Mouse (Mus musculus): Measurements from ENCODE around the gene Sept9. TPM values are rescaled to one million over a fixed set of nuclear protein-coding genes. Genes with fewer than 3 reads are reported as not detected.

Gene Sept9
- polyA plus RNA-seq, 1 experiment = 38.4 TPM

DNA sequence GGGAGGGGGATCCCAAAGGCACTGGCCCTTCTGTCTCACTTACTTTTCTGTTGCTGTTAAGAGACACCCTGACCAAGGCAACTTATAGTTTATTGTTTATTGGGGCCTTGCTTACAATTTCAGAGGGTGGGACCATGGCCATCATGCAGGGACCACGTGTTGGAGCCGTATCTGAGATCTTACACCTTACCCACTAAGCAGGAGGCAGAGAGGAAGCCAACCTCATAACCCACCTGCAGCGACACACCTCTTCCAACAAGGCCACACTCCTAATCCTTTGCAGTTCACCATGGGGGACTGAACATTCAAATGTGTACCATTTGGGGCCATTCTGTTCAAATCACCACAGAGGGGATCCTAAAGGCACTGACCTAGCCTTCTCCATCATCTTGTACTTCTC lies 46.4 kb downstream of the Sept9 start:
- no peak for DNase-seq (ENCODE audit: low spot score)

DNA sequence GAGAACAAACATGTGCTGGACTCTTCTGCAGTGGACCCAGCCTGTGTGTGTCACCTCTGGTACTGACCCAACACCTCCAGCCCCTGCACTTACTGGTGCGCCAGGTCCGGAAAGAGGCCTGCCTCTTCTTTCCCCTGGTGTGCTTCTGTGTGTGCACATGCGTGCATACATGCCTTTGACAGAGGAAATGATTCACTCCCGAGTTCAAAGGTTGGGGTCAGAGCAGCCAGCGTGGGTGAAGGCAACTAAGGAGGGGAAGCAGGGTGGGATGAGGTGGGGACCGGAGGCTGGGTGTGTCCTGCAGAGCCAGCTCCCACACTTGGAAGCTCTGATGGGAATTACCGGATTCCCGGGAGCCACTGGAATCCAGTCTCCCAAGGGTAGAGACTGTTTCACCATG lies 46.8 kb downstream of the Sept9 start:
- no peak for DNase-seq (ENCODE audit: low spot score)

DNA sequence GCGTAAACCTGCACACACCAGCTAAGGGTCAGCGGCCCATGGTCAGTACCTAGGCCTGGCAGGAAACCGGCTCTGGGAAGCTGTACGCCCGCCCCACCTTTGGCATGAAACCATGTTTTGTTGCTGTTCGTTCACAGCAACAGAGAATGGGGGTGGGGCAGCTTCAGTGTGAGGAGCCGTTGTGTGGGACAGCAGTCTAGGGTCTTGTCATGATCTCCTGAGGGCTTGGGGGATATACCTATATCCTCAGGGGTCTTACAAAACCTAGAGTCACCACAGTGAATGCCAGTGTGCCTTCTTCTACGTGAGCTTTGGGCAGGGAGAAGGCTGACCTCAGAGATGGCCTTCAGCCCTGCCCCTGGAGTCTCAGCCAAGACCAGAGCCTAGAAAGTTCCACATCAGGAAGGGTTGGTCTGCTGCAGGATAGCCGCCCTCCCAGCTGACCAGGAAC lies 47.5 kb downstream of the Sept9 start:
- no peak for DNase-seq (ENCODE audit: low spot score)

DNA sequence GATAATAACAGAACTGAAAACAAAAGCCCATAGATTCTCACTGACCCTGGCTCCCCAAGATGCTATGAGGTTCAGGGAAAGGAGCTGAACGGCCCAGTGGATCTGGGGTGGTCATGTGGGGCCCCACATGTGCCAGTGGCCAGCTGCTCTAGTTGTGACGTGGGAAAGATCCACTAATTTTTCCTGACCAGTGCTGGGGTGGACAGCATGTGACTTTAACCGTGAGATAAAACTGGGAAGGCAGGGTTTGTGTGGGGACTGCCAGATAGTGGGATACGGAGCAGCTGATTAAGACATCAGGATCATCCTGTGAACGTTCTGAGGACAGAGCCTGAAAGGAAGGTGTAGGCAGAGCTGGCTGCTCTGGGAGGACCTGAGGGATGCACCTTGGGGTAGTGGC lies 48.1 kb downstream of the Sept9 start:
- no peak for DNase-seq (ENCODE audit: low spot score)

DNA sequence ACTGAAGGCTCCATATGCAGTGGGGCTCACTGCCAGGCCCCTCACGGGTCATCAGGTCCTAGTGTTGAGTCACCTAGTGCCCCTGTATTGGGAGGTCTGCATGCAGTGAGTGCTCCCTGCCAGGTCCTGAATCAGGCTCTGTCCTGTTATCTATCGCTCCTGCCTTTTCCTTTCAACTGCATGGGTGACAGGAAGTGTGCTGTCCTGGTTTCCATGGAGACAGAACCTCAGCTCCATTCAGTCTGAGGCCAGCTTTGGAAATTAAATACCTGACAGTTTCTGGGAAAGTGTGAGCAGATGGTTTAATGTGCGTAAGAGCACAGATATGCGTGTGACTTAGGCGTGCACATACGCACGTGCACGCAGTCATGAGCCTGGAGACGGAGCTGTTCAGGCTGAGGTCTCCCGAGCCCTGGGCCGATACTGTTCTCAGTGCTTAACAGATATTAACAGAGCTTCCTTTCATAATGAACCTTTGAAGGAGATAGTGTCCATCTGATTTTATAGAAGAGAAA lies 49.3 kb downstream of the Sept9 start:
- DNase-seq (ENCODE audit: low spot score) = no peak

DNA sequence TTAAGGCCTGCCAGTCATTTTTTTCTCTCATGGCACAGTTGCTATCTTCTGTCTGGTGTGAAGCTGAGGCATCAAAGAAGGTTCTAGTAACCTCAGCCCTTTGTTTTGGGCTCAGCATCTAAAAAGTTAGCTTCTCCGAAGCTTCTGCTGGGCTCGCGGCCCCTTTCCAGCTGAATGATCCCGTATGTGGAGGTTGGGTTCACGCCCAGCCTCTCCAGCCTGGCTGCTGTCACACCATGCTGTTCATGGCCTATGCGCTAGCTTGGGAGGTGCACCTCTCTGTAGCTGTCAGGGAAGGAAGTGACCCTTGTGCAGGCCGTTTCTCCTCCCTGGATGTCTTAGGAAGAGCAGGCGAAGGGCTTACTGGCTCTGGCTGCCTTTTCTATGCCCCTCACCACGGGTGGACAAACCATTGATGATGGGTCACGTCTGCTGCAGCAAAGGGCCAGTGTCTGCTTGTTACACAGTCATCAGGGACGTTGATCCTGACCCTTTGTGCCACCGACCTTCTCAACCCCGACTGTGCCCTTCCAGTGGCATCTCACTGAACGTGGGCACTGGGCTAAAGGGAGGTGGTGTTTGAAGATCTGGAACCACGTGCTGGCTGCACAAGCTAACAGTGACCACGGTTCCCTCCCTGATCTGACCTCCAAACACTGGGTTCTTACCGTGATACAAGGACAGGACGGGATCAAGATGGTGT lies 50.0 kb downstream of the Sept9 start:
- DNase-seq (ENCODE audit: low spot score) = no peak

DNA sequence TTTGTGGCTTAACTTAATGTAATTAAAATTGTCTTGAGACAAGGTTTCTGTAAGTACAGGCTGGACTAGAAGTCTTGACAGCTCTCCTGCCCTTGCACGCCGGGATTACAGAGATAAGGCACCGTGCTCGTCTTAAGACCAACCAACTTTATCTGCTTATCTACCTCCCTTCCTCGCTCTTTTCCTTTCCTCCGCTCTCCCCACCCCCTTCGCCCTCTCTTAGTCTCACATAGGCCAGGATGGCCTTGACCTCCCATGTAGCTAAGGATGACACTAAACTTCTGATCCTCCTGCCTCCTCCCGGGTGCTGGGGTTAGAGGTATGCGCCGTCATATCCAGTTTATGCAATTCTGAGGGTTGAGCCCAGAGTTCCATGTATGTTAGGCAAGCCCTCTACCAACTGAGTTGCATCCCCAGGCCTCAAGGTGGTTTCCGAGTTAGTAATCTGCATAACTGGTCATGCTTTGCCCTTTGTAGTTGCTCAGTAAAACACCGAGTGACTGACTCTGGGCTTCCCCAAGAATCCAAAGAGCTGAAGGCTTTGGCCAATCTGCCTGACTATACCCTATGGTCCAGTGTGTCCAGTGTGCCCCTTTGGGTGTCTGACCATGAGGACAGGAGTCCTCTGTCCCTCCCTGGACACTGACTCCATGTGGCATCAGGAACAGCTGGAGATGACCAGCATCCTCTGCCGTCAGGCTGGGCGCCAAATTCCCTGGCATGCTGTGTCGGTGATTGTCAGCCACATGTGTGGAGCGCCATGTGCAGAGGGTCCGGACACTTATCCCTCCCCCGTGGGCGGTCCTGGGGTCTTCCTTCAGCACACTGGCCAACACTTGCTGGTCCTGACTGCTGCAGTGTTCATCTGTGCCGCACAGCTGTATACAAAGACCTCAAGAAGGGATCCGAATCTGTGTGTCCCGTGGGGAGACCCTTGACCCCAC lies 50.8 kb downstream of the Sept9 start:
- no peak for DNase-seq (ENCODE audit: low spot score)

DNA sequence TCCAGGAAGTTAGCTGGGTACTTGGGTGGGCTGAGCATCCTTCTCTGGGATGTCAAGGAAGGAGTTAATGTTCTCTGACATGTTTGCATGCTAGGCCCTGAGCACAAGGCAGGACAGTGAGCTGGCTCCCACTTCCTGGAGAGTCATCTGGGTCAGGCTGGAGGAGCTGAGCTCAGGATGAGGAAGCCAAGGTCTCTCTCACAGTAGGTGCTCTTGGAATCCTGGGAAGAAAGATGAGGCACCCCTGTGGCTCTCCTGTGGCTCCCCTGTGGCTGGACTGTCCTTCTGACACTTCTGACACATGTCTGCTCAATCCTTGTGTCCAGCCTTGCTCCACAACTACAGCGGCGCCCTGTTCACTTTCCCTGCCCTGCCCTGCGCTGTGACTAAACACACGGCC lies 52.3 kb downstream of the Sept9 start:
- DNase-seq (ENCODE audit: low spot score) = no peak

DNA sequence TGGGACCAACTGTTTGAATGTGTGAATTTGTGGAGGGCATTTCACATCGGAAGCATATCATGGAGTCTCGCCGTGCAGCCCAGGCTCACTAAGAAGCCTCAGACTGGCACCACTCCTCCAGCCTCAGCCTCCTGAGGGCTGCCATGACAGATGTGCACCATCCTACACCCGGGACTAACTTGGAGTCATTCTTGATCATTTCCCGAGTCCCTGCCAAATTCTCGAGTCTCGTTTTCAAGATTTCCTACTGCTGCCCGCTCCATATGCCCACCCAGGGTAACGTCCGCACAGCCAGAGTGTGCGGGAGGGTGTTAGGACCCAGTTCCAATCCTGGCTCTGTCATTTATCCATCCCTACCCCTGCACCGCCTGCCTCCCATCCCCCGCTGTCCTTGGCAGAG lies 53.4 kb downstream of the Sept9 start:
- no peak for DNase-seq (ENCODE audit: low spot score)

DNA sequence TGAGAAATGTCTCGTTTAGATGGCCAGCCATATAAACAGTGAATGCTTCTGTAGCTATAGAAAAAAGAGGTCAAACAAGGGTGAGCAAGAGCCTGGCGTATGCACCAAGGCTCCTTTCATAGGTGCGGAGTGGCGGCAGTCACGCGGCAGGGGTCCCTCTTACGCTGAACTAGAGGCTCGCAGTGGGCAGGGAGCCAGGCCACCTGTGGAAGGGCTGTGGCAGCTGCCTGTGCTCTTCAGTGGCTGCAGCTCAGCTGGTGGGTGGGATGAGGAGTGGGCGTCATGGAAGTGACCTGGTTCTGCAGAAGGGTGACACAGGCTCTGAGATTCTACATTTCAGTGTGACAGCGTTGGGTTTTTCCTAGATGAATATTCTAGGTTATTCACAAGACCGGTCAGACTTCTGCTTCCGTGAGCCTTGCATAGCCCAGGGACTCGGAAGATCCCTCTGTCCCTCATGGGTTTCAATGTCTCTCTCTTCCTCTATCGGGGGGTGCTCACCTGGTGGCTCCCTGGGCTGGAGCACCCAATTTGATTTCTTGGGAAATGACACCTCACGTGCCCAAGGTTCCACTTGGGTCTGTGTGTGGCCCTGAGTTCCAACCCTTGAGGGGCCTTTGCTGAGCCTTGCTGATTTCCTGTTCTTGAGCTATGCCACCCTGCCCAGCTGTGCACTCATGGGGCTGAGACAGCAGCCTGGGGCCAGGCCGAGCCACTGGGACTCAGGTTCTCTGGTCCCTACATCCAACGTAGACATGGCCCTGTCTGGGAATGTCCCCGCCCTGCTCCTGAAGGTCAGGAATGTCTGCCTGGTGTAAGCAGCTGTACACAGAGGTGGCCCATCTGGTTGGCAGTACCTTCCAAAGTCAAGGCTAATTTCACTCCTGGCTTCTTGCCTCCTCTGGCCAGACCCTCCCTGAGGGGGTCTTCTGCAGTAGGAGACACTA lies 55.0 kb downstream of the Sept9 start:
- DNase-seq (ENCODE audit: low spot score) = no peak

DNA sequence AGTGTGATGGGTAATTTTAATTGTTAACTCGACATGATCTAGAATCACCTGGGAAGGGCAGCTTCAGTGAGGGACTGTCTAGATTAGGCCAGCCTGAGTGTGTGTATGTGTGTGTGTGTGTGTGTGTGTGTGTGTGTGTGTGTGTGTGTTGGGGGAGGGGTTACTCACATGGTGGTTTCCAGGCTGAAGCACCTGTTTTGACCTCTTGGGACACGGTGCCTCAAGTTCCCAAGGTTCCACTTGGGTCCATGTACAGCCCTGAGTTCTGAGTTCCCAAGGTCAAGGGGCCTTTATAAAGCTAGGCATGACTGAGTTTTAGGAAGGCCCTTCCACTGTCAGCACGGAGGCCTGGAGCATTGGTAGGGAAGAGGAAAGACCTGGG lies 55.6 kb downstream of the Sept9 start:
- no peak for DNase-seq (ENCODE audit: low spot score)

DNA sequence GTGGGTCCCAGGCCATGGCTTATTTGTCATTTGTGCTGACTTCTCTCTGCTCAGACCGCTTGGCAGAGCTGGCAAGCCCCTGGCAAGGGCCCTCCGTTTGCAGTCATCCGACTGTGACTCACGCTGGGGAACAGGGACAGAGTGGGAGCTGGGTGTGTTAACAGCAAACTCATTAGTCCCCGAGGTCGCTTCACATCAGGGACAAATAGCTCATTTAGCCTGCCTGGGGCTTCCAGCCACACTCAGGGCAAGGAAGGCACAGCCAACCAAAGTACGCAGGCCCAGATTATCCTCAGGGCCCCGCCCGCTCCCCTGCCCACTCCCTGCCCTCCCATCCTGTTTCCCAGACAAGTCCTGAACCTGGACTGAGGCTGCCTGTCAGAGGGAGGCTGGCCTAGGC lies 56.6 kb downstream of the Sept9 start:
- DNase-seq (ENCODE audit: low spot score) = no peak

DNA sequence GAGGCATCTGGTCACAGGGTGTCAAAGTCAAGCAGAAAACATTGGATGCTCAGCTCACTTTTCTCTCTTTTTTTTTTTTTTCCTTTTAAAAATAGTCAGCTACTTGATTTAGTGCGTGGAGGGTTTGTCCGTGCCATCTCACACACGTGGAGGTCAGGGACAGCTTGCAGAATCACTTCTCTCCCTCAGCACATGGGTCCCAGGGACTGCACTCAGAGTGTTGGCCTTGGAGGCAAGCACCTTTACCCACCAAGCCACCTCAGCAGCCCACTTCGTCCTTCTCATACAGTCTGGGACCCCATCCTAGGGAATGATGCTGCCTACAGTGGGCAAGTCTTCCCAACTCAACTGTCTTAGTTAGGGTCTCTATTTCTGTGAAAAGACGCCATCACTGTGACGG lies 57.4 kb downstream of the Sept9 start:
- no peak for DNase-seq (ENCODE audit: low spot score)

DNA sequence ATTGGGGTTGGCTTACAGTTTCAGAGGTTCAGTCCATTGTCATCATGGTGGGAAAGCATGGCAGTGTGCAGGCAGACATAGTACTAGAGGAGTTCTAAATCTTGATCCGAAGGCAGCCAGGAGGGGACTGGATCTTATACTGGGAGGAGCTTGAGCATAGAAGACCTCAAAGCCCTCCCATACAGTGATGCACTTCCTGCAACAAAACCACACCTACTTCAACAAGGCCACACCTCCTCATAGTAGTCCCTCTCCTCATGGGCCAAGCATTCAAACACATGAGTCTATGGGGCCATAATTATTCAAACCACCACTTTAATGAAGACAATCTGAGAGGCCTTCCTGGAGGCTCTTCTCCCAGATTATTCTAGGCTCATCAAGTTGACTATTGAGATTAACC lies 57.8 kb downstream of the Sept9 start:
- DNase-seq (ENCODE audit: low spot score) = no peak

DNA sequence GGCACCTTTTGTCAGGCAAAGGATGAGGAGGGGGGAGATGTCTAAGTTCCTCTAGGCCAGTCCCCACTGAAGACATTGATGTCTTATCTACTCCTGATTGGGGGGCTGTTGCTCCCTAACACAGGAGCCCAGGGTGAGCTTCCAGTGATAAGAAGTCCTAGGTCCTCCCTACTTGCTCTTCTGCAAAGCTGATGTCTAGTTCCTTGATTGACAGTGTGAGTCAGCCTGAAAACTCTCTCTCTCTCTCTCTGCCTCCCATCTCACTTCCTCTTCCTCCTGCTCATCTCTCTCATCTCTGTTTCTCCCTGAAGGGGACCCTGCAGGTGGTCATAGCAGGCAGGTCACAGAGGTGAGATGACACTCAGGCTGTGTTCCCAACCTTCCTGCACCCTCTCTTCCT lies 58.4 kb downstream of the Sept9 start:
- DNase-seq (ENCODE audit: low spot score) = no peak

DNA sequence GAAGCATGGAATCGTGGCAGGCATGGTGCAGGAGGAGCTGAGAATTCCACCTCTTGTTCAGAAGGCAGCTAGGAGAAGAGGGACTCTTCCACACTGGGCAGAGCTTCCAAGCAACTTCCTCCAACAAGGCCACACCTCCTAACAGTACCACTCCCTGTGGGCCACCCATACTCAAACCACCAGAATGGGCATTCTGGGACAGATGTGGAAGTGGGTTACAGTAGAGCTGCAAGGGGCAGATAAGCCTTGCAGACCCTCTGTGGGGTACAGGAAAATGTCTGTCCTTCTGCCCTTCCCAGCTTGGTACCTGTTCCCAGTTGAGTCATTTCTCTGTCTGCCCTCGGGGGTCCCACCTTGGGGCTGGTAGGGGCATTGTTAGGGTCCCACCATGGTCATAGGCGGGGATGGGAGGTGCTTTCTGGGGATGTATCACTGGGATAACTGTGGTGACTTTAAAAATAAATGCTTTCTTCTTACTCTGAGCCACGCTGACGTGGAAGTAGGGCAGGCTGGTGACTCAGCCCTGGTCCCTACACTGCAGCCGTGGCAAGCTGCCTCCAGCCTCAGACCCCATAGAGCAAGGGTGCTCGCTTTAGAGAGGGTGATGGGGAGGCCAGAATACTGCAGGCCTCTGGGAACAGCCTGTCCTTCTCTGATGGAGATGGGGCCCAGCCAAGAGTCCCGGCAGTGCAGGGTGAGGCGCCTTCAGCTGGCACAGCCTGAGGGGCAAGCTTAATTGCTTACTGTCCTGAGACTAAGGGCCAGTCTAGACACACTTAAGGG lies 59.9 kb downstream of the Sept9 start:
- no peak for DNase-seq (ENCODE audit: low spot score)

DNA sequence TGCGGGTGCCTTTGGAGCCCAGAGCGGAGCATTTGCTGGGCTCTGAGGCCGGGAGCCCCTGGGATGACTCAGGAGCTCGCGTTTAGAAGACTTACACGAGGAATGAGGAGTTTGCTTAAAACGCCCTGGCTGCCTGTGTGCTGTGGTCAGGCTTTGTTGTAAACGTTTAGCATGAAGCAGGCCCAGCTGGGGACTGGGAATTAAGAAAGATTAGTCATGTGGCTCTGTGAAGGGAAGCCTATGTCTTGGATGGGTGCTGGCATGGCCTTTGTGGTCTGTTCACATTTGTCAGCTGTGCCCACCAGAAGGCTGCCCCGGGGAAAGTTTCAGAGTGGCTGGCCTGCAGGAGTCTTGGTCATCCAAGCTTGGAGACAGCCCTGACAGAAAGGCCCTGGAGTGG lies 61.2 kb downstream of the Sept9 start:
- DNase-seq (ENCODE audit: low spot score) = no peak

DNA sequence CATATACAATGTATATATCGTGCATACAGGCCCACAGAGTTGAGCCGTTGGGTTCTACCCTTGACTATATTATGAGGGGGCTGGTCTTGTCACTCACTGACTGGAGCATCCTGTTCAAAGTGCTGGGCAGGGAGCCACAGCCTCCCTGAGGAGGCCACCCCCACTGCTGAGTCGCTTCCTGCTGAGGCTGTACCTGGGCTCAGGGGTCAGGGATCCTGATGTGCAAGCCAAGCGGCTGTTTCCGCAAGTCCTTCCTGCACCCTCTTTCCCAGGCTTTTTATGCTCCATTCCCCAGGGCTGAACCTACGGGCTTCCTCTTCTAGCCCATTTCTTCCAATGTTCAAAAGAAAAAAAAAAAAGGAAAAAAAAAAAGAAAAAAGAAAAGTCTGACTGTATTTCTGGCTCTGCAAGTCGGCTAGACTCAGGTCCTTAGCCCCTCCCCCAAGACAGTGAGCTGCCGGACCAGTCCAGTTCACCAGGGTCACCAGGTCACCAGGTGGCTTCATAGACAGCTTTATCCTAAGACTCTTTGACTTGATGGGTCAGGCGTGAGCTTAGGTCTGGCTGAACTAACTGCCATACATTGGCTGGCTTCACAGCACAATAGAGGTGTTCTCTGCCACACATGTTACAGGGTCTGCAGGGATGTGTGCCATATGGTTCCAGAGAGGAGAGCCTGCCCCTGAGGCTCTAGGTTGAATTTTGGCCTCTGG lies 63.8 kb downstream of the Sept9 start:
- DNase-seq (ENCODE audit: low spot score) = no peak

DNA sequence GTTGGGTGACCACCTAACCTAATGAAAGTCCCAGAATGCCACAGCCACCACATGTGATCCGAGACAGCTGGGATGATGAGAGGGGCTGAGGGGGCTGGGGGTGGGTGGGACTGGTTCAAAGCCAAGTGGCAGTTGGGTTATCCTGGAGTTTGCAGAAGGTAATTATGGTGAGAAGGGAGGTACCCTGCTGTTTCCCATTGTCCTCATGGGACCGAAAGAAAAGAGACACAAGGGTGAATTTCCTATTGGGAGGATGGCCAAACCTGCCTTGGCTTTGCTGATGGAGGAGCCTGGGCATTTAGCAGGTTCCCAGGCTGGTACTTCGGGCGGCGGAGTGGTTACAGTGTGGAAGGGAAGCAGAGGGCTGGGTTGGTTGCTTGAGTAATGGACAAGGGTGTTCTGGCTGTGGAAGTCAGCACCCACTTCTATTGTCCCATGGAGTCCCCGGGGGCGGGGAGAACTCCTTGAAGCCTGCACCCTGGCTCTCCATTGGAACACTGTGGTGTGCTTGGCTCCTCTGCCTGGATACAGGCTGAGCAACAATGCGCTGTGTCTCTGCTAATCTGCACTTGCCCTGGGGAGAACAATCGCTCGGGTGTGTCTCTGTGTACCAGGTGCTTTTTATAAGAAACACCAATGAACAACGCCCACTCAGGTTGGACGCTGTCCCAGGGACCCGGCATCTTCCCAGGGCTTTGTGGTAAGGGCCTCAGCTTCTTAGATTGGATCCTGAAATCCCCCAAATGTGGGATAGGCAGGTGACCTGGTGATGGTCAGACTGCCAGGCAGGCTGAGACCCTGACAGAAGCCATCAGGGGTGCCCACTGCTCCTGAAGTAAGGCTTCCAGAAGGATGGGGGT lies 64.9 kb downstream of the Sept9 start:
- no peak for DNase-seq (ENCODE audit: low spot score)
